Mouse (Mus musculus): ENCODE results near the gene Uqcr10. TPM values are rescaled to one million over a fixed set of nuclear protein-coding genes. Genes with fewer than 3 reads are reported as not detected.
A peak's percentile ranks its signal among the peaks of the same experiment; 100 is the strongest.

Uqcr10 gene
- polyA plus RNA-seq, 1 experiment from 2014 or later, result 774 TPM

DNA sequence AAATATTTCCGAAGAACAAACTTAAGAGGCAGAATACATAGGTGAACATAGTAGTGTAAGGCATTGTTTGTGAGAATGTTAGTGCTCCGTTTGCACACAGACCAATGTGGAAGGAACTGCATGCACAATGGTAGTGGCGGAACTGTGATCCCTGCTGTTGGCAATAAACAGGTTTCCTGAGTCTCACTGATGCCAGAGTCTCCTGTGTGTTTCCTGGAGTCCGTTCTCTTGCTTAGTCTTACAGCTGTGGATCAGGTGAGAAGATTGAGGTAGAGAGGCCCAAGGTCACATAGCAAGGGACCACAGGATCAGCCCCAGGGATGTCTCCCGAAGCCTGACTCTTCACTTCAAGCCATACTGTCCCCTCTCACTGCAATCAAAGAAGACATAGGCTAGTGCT lies 18.6 kb downstream of the Uqcr10 start:
- no peaks in the 10 kb centered on the region for H3K9me3 ChIP-seq (ENCODE audit: control insufficient read depth, low read length)
- no peak overlapping the region for H3K27ac ChIP-seq (ENCODE audit: low read depth, low read length)
- H3K27me3 ChIP-seq (replicated peaks; ENCODE audit: control insufficient read depth, insufficient read depth, low read length), result no peaks in the 10 kb centered on the region
- no peak overlapping the region for H3K4me3 ChIP-seq (ENCODE audit: low read length)
- H3K4me2 ChIP-seq (ENCODE audit: low read length), result no peak overlapping the region
- 88% methylated on average over 5 of the region's 5 CpGs for WGBS
- no peaks in the 10 kb centered on the region for H3K4me1 ChIP-seq (ENCODE audit: control insufficient read depth, insufficient read depth, low read depth, low read length)
- H3K36me3 ChIP-seq (ENCODE audit: control insufficient read depth, insufficient read depth, low read length), result peaks cover 25% of the 10 kb centered on the region; the same call in 1 of the 2 replicates
- ATAC-seq, result no peak
- no peak overlapping the region for H3K9ac ChIP-seq (ENCODE audit: low read depth, low read length)

DNA sequence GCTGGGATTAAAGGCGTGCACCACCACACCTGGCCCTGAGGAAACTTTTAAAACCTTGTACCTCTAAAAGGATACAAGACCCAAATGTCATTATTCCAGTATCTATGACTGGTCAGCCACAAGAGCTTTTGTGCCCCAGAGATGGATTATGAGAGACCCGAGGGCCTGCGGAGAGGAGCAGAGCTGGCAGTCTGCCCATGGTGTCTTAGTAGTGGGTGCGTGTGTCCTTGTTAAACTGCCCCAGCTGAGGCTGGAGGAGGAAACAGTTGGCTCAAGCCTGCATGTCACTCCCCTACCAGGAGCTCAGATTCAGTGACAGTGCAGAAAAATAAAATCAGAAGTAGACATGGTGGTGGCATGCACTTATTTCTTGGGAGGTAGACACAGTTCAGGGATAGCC lies 19.1 kb downstream of the Uqcr10 start:
- Histone ChIP-seq H3K4me1 (ENCODE audit: control insufficient read depth, insufficient read depth, low read depth, low read length) (no peaks in the 10 kb centered on the region), H3K9ac (ENCODE audit: low read depth, low read length) (no peak overlapping the region), H3K4me2 (ENCODE audit: low read length) (no peak overlapping the region), H3K4me3 (ENCODE audit: low read length) (no peak overlapping the region), H3K27ac (ENCODE audit: low read depth, low read length) (no peak overlapping the region), H3K36me3 (ENCODE audit: control insufficient read depth, insufficient read depth, low read length) (peaks cover 25% of the 10 kb centered on the region; the same call in 1 of the 2 replicates), H3K9me3 (ENCODE audit: control insufficient read depth, low read length) (no peaks in the 10 kb centered on the region), H3K27me3 (replicated peaks; ENCODE audit: control insufficient read depth, insufficient read depth, low read length) (no peaks in the 10 kb centered on the region)
- WGBS, result 69% methylated on average over 4 of the region's 4 CpGs
- no peak for ATAC-seq

DNA sequence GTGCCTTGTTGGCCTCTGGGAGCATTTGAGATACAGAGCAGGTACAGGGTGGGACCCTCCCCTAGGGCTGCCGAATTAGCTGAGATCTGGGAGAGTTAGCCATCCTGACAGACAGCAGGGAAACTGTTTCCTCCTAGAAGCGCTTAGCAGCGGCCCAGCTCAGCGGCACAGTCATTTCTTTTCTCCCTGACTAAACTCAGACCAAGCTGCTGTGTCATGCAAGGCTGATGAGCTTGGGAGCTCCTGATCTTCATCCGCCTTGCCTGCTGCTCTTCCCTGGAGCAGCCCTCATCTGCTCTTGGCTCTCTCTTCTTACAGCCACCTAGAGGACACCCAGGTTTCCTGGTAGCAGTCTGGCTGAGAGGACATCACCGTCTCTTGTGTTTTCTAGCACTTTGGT lies 20.0 kb downstream of the Uqcr10 start:
- 68% methylated on average over 6 of the region's 6 CpGs for WGBS
- no peak for ATAC-seq
- H3K9ac ChIP-seq (ENCODE audit: low read depth, low read length), result no peak overlapping the region

DNA sequence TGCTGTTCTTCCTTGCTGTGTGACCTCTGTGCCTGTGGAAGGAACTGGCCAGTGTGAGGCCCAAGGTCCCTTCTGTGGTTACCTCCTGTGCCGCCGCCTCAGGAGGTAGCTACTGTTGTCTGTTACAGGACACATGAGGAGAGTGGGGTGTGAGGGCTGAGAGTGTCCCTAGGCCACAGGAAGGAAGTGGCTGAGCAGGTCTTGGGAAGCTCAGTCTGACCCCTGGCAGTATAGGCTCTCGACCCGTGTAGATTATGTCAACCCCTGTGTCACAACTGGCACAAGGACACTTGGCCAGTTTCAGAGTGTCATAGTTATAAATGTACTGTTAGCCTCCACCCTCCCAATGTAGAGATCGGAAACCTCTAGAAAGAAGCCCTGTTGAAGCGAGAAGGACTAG lies 20.6 kb downstream of the Uqcr10 start:
- Histone ChIP-seq H3K4me2 (ENCODE audit: low read length) (no peak overlapping the region), H3K4me3 (ENCODE audit: low read length) (no peak overlapping the region), H3K27me3 (replicated peaks; ENCODE audit: control insufficient read depth, insufficient read depth, low read length) (no peaks in the 10 kb centered on the region), H3K9me3 (ENCODE audit: control insufficient read depth, low read length) (no peaks in the 10 kb centered on the region), H3K4me1 (ENCODE audit: control insufficient read depth, insufficient read depth, low read depth, low read length) (peaks cover 5% of the 10 kb centered on the region), H3K36me3 (ENCODE audit: control insufficient read depth, insufficient read depth, low read length) (peaks cover 27% of the 10 kb centered on the region; the same call in 1 of the 2 replicates), H3K9ac (ENCODE audit: low read depth, low read length) (no peak overlapping the region), H3K27ac (ENCODE audit: low read depth, low read length) (no peak overlapping the region)
- no peak for ATAC-seq
- 91% methylated on average over 6 of the region's 6 CpGs for WGBS

More for the DNA sequence above, 20.0 kb downstream of the Uqcr10 start:
- no peak overlapping the region for H3K27ac ChIP-seq (ENCODE audit: low read depth, low read length)
- H3K4me1 ChIP-seq (ENCODE audit: control insufficient read depth, insufficient read depth, low read depth, low read length), result no peaks in the 10 kb centered on the region
- no peaks in the 10 kb centered on the region for H3K9me3 ChIP-seq (ENCODE audit: control insufficient read depth, low read length)
- no peaks in the 10 kb centered on the region for H3K27me3 ChIP-seq (replicated peaks; ENCODE audit: control insufficient read depth, insufficient read depth, low read length)
- H3K4me2 ChIP-seq (ENCODE audit: low read length), result no peak overlapping the region
- H3K4me3 ChIP-seq (ENCODE audit: low read length), result no peak overlapping the region
- H3K36me3 ChIP-seq (ENCODE audit: control insufficient read depth, insufficient read depth, low read length), result peaks cover 27% of the 10 kb centered on the region; the same call in 1 of the 2 replicates

GRCm38 (mm10) chr11:4680126-4680525 lies 24.0 kb downstream of the Uqcr10 start:
- WGBS, result 53% methylated on average over 3 of the region's 3 CpGs

GRCm38 (mm10) chr11:4679441-4679832 lies 24.7 kb downstream of the Uqcr10 start:
- Histone ChIP-seq H3K4me2 (ENCODE audit: low read length) (no peak overlapping the region), H3K36me3 (ENCODE audit: control insufficient read depth, insufficient read depth, low read length) (peaks cover 39% of the 10 kb centered on the region)

More at GRCm38 (mm10) chr11:4680126-4680525, 24.0 kb downstream of the Uqcr10 start:
- H3K27me3 ChIP-seq (replicated peaks; ENCODE audit: control insufficient read depth, insufficient read depth, low read length), result no peaks in the 10 kb centered on the region
- ATAC-seq, result no peak
- no peaks in the 10 kb centered on the region for H3K9me3 ChIP-seq (ENCODE audit: control insufficient read depth, low read length)
- H3K4me3 ChIP-seq (ENCODE audit: low read length), result no peak overlapping the region
- H3K36me3 ChIP-seq (ENCODE audit: control insufficient read depth, insufficient read depth, low read length), result peaks cover 34% of the 10 kb centered on the region
- H3K4me1 ChIP-seq (ENCODE audit: control insufficient read depth, insufficient read depth, low read depth, low read length), result peaks cover 5% of the 10 kb centered on the region
- no peak overlapping the region for H3K4me2 ChIP-seq (ENCODE audit: low read length)
- no peak overlapping the region for H3K9ac ChIP-seq (ENCODE audit: low read depth, low read length)
- H3K27ac ChIP-seq (ENCODE audit: low read depth, low read length), result no peak overlapping the region

DNA sequence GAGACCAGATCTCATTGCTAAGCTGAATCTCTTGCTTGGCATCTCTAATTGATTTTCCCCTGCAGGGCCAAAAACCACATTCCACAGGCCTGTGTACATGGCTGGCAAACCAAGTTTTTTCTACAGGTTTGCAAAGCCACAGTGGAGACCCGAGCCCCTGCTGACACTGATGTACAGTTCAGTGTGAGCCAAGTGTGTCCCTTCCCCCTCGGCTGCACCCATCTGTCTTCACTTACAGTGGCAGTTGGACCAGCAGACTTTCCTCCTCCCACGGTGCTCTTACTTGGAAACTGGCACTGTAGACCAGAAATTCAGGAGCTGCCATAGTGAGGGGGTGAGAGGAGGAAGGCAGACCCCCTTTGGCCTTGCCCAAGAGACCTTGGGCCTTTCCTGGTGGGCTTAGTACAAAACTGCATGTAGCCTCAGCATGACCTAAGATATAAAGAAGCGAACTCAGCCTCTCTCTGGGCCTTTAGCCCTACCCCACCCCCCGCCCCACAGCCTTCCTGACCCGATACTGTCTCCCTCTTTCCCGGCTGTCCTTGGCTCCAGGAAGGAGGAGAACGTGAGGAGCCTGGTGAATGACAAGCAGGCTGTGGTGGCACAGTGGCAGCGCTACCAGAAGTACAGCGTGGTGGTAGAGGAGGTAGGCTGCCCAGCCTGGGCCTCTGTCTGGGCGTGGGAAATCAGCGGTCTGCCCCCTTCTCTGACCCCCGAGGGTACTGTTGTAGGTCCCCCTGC lies 25.3 kb downstream of the Uqcr10 start:
- Histone ChIP-seq H3K36me3 (ENCODE audit: control insufficient read depth, insufficient read depth, low read length) (peaks cover 39% of the 10 kb centered on the region), H3K9me3 (ENCODE audit: control insufficient read depth, low read length) (no peaks in the 10 kb centered on the region), H3K27ac (ENCODE audit: low read depth, low read length) (peak overlapping the region; percentile 19; the same call in 1 of the 2 replicates), H3K9ac (ENCODE audit: low read depth, low read length) (no peak overlapping the region), H3K27me3 (replicated peaks; ENCODE audit: control insufficient read depth, insufficient read depth, low read length) (no peaks in the 10 kb centered on the region), H3K4me3 (ENCODE audit: low read length) (no peak overlapping the region), H3K4me1 (ENCODE audit: control insufficient read depth, insufficient read depth, low read depth, low read length) (peaks cover 5% of the 10 kb centered on the region), H3K4me2 (ENCODE audit: low read length) (no peak overlapping the region)
- ATAC-seq, result peak; percentile 71
- WGBS, result 64% methylated on average over 13 of the region's 13 CpGs

More at GRCm38 (mm10) chr11:4679441-4679832, 24.7 kb downstream of the Uqcr10 start:
- H3K4me1 ChIP-seq (ENCODE audit: control insufficient read depth, insufficient read depth, low read depth, low read length), result peaks cover 5% of the 10 kb centered on the region
- 91% methylated on average over 12 of the region's 12 CpGs for WGBS
- H3K9ac ChIP-seq (ENCODE audit: low read depth, low read length), result no peak overlapping the region
- no peak overlapping the region for H3K27ac ChIP-seq (ENCODE audit: low read depth, low read length)
- H3K27me3 ChIP-seq (replicated peaks; ENCODE audit: control insufficient read depth, insufficient read depth, low read length), result no peaks in the 10 kb centered on the region
- ATAC-seq, result no peak
- H3K9me3 ChIP-seq (ENCODE audit: control insufficient read depth, low read length), result no peaks in the 10 kb centered on the region
- H3K4me3 ChIP-seq (ENCODE audit: low read length), result no peak overlapping the region

DNA sequence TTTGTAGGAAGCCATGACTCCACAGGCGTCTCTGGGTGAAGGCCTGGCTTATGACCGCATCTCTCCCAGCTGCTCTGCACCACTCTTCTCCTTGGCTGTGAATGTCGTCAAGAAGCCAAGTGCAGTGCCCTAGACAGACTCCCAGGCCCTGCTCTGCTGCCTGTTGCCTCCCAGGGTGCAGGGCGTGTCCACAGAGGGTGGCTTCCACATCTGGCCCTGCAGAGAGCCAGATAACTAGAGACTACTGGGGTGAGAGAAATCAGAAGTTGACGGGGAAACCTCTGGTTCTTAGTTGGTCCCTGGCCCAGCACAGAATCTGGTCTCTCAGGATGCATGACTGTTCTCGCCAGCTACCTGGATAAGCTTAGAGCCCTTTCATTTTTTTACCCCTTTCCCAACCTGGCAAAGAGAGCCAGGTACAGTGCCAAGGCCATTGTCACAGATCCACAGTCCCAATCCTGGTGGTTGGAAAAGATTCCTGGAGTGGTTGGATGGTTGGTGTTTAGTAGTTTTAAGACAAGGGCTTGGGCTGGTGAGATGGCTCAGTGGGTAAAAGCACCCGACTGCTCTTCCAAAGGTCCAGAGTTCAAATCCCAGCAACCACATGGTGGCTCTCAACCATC lies 26.8 kb downstream of the Uqcr10 start:
- no peaks in the 10 kb centered on the region for H3K9me3 ChIP-seq (ENCODE audit: control insufficient read depth, low read length)
- H3K4me1 ChIP-seq (ENCODE audit: control insufficient read depth, insufficient read depth, low read depth, low read length), result peaks cover 5% of the 10 kb centered on the region
- H3K27me3 ChIP-seq (replicated peaks; ENCODE audit: control insufficient read depth, insufficient read depth, low read length), result no peaks in the 10 kb centered on the region
- no peak overlapping the region for H3K27ac ChIP-seq (ENCODE audit: low read depth, low read length)
- ATAC-seq, result no peak
- 87% methylated on average over 7 of the region's 7 CpGs for WGBS
- H3K4me3 ChIP-seq (ENCODE audit: low read length), result no peak overlapping the region
- H3K9ac ChIP-seq (ENCODE audit: low read depth, low read length), result no peak overlapping the region
- H3K36me3 ChIP-seq (ENCODE audit: control insufficient read depth, insufficient read depth, low read length), result peaks cover 27% of the 10 kb centered on the region
- no peak overlapping the region for H3K4me2 ChIP-seq (ENCODE audit: low read length)

GRCm38 (mm10) chr11:4675693-4676092 lies 28.4 kb downstream of the Uqcr10 start:
- Histone ChIP-seq H3K27ac (ENCODE audit: low read depth, low read length) (no peak overlapping the region), H3K36me3 (ENCODE audit: control insufficient read depth, insufficient read depth, low read length) (peaks cover 14% of the 10 kb centered on the region), H3K4me1 (ENCODE audit: control insufficient read depth, insufficient read depth, low read depth, low read length) (peaks cover 5% of the 10 kb centered on the region), H3K9me3 (ENCODE audit: control insufficient read depth, low read length) (no peaks in the 10 kb centered on the region), H3K4me3 (ENCODE audit: low read length) (no peak overlapping the region), H3K9ac (ENCODE audit: low read depth, low read length) (no peak overlapping the region), H3K4me2 (ENCODE audit: low read length) (no peak overlapping the region), H3K27me3 (replicated peaks; ENCODE audit: control insufficient read depth, insufficient read depth, low read length) (no peaks in the 10 kb centered on the region)
- WGBS, result 94% methylated on average over 6 of the region's 6 CpGs
- ATAC-seq, result no peak

All from hindbrain, embryonic 16.5 days (tissue).